Mouse (Mus musculus) inflammation-experienced regulatory T-cells (primary cell): ENCODE results near the gene H2-Ab1. TPM values are rescaled to one million over a fixed set of nuclear protein-coding genes. Genes with fewer than 3 reads are reported as not detected.

Experiments
- polyA plus RNA-seq, 2 experiments: library from polyadenylated mRNA; unstranded; fragments of 100-300 nt; shearing (Covaris generic); gene quantifications; one replicate each; pipeline ENCODE4 v1.2.1; 2017

Gene H2-Ab1
- 100 to 1,000 TPM in 1 of 2 experiments, 10 to 100 TPM in 1; 49.6 to 150 TPM for polyA plus RNA-seq

DNA sequence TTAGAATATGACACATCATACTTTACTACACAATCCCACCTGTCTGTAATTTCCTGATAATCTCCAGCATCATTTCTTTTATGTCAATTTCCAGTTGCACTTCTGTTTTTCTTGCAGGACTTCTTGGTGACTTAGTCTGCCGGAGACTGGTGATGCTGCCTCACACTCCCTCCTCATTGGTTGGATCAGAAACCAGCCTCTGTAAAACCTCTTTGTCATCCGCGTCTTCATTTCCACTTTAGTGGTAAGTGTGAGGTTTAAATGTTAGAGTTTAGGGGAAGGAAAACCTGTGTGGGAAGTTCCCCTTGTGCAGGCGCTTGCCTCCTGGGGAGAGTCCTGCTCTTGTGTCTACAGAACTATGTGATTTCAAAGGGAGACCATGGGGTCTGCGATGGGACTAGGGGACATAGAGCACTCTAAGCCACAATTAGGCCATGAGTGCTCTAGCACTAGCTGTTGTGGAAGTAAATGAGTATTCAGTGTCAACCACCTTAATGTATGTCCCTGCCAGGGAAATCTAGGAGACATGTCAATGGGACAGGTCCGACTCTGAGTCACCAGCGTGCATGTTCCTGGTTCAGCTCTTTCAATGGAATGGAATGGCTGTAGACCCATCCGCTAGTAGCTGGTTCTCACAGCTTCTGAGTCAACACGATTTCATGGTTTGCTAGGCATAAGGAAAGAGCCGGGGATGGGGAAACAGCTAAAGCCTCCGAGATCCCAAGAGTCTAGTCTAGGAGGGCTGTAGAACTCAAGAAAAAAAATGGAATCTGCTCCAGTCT, at the start of gene H2-Ab1:
Gene H2-Ab1, plus strand, starts transcription at position 96 of the 782 bp plus-strand sequence.

DNA sequence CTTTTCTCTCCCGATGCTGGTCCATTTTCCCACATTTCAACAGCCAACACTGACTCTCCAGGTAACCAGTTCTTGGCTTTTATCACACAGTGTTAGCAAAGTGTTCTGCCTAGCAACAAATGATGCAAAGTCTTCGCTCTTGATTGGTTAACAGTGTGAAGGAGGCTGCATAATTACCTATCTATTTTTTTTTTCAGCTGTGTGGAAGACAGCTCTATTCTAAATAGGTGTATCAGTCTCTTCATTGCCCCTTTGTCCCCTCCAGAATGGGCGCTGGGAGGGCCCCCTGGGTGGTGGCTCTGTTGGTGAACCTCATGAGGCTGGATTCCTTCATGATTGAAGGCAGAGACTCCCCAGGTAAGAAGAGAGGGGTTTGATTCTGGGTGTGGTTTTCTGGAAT, 18.8 kb upstream of the H2-Ab1 start, which contains the start of gene H2-Ob:
Gene H2-Ob, plus strand, starts transcription at position 198 of the 400 bp plus-strand sequence.

DNA sequence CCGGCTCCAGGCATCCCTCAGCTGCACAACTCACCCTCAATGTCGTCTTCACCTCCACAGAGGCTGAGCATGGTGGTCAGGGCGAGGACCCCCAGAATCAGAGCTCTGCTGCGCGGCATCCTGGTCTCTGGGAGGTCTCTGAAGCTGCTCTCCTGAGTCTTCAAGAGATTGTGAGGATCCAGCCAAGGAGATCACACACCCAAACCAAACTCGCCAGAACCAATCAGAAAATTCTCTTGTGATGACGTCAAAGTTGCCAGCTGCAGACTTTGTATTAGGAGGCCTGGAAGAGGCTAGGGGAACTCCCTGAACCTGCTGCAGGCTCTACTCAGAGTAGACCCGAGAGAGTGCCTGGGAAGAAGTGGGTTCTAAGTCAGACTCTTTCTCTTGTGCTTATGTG, 30.2 kb downstream of the H2-Ab1 start, which contains the start of gene H2-Aa:
Gene H2-Aa, minus strand, starts transcription at position 176 of the 400 bp plus-strand sequence.

DNA sequence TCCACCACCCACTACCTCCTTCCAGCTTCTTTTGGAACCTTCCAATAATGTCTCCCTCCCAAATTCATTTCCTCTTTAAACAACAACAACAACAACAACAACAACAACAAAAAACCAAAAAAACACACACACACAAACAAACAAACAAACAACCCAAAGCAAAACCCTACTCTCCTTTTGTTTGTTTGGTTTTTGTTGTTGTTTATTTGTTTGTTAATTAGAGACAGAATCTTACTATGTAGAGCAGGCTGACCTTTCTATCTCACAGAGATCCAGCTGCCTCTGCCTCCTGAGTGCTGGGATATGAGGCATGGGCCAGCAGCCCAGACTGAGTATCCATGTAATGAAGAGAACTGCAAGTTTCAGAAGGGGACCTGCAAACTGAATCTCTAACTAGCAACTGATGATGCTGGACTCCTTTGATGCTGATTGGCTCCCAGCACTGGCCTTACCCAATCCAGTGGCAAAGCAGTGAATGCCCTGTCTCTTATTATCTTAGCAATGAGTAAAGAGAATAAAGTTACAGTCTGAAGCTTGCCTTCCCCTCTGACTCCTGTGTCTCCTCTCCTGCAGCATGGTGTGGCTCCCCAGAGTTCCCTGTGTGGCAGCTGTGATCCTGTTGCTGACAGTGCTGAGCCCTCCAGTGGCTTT, 48.0 kb downstream of the H2-Ab1 start, which contains the start of gene H2-Eb1:
Gene H2-Eb1, plus strand, starts transcription at position 488 of the 651 bp plus-strand sequence.

Other genes starting within 250 kb of the H2-Ab1 start
- 10 to 100 TPM; 35.6 to 38.2 TPM for gene Ring1, start 233.0 kb upstream of the H2-Ab1 start, polyA plus RNA-seq
- 100 to 1,000 TPM; 289 to 375 TPM for gene H2-Ke6, start 229.6 kb upstream of the H2-Ab1 start, polyA plus RNA-seq
- 100 to 1,000 TPM in 1 of 2 experiments, 10 to 100 TPM in 1; 96.5 to 149 TPM for gene Slc39a7, start 226.0 kb upstream of the H2-Ab1 start, polyA plus RNA-seq
- gene Rxrb, start 225.9 kb upstream of the H2-Ab1 start, polyA plus RNA-seq = 10 to 100 TPM; 66.1 to 98.3 TPM
- gene Col11a2, start 218.3 kb upstream of the H2-Ab1 start, polyA plus RNA-seq = 1 to 10 TPM in 1 of 2 experiments, under 1 TPM in 1; 0.72 to 3.2 TPM
- gene H2-Oa, start 165.3 kb upstream of the H2-Ab1 start, polyA plus RNA-seq = 10 to 100 TPM; 31.7 to 45.1 TPM
- 100 to 1,000 TPM in 1 of 2 experiments, 10 to 100 TPM in 1; 99.4 to 105 TPM for gene H2-DMa, start 138.1 kb upstream of the H2-Ab1 start, polyA plus RNA-seq
- 100 to 1,000 TPM; 199 to 255 TPM for gene Brd2, start 135.1 kb upstream of the H2-Ab1 start, polyA plus RNA-seq
- gene H2-DMb2, start 114.4 kb upstream of the H2-Ab1 start, polyA plus RNA-seq = 10 to 100 TPM; 11.6 to 22.4 TPM
- gene H2-DMb1, start 104.6 kb upstream of the H2-Ab1 start, polyA plus RNA-seq = 10 to 100 TPM in 1 of 2 experiments, 1 to 10 TPM in 1; 2.8 to 12.1 TPM
- gene Tap1, start 70.1 kb upstream of the H2-Ab1 start, polyA plus RNA-seq = 100 to 1,000 TPM; 379 to 418 TPM
- gene Psmb9, start 69.9 kb upstream of the H2-Ab1 start, polyA plus RNA-seq = 100 to 1,000 TPM; 443 to 527 TPM
- gene Psmb8, start 60.0 kb upstream of the H2-Ab1 start, polyA plus RNA-seq = 1,000 to 10,000 TPM; 1,068 to 1,232 TPM
- 100 to 1,000 TPM; 330 to 339 TPM for gene Tap2, start 54.2 kb upstream of the H2-Ab1 start, polyA plus RNA-seq
- 10 to 100 TPM; 69.7 to 70.8 TPM for gene H2-Ob, start 18.8 kb upstream of the H2-Ab1 start, polyA plus RNA-seq
- 10 to 100 TPM; 40.3 to 86.4 TPM for gene H2-Aa, start 30.1 kb downstream of the H2-Ab1 start, polyA plus RNA-seq
- gene H2-Eb1, start 48.2 kb downstream of the H2-Ab1 start, polyA plus RNA-seq = 10 to 100 TPM; 26.8 to 67.1 TPM
- gene H2-Eb2, start 68.0 kb downstream of the H2-Ab1 start, polyA plus RNA-seq = 1 to 10 TPM in 1 of 2 experiments, under 1 TPM in 1; 0.42 to 1.3 TPM
- gene Btnl2, start 97.1 kb downstream of the H2-Ab1 start, polyA plus RNA-seq = under 1 TPM; 0.43 to 0.46 TPM
- gene Btnl1, start 119.4 kb downstream of the H2-Ab1 start, polyA plus RNA-seq = not detected
- 1 to 10 TPM in 1 of 2 experiments, under 1 TPM in 1; 0.71 to 1.6 TPM for gene BC051142, start 141.1 kb downstream of the H2-Ab1 start, polyA plus RNA-seq
- under 1 TPM in 1 of 2 experiments, not detected in 1; 0.99 TPM for gene Btnl4, start 219.6 kb downstream of the H2-Ab1 start, polyA plus RNA-seq